Mouse (Mus musculus) stomach, embryonic 16.5 days (tissue): ENCODE measurements around the gene Pepd. TPM values are rescaled to one million over a fixed set of nuclear protein-coding genes. Genes with fewer than 3 reads are reported as not detected.

ENCODE experiments used
- ATAC-seq: fragments of 200-750 bp; cut with Nextera tagmentation; 2 replicates; pipeline ENCODE4 v1.8.0; 2017; ENCODE audit warnings: moderate number of reproducible peaks, moderate TSS enrichment; ENCODE audit not compliant: insufficient read depth, low FRiP score
- H3K27ac ChIP-seq: fragments of 300-500 bp; sonication (generic); 2 replicates; pipeline ENCODE4 v1.5.1; 2014; ENCODE audit warnings: low read length
- H3K27me3 ChIP-seq: fragments of 300-500 bp; sonication (generic); 2 replicates; pipeline ENCODE4 v1.6.1; 2014; ENCODE audit warnings: low read length, control low read depth, mixed read lengths; ENCODE audit not compliant: control insufficient read depth, insufficient read depth
- H3K36me3 ChIP-seq: fragments of 300-500 bp; sonication (generic); 2 replicates; pipeline ENCODE4 v1.6.1; 2014; ENCODE audit warnings: low read length; ENCODE audit not compliant: control insufficient read depth, insufficient read depth
- H3K4me1 ChIP-seq: fragments of 300-500 bp; sonication (generic); 2 replicates; pipeline ENCODE4 v1.6.1; 2014; ENCODE audit warnings: low read length, control low read depth, mixed read lengths; ENCODE audit not compliant: control insufficient read depth, insufficient read depth
- H3K4me2 ChIP-seq: fragments of 300-500 bp; sonication (generic); 2 replicates; pipeline ENCODE4 v1.6.1; 2014; ENCODE audit warnings: low read depth, low read length, mixed read lengths
- H3K4me3 ChIP-seq: fragments of 300-500 bp; sonication (generic); replicated peaks from 2 replicates; pipeline ENCODE4 v1.5.1; 2014; ENCODE audit warnings: mild to moderate bottlenecking, low read length
- H3K9ac ChIP-seq: fragments of 300-500 bp; sonication (generic); 2 replicates; pipeline ENCODE4 v1.6.1; 2014; ENCODE audit warnings: low read length
- H3K9me3 ChIP-seq: fragments of 300-500 bp; sonication (generic); replicated peaks from 2 replicates; pipeline ENCODE4 v1.6.1; 2016; ENCODE audit warnings: low read length, control low read depth; ENCODE audit not compliant: control insufficient read depth
- WGBS: fragments of 180-500 bp; shearing (Covaris S2); extraction: QIAGEN DNeasy Blood & Tissue Kit; methylation state at CpG from one replicate; pipeline ENCODE4 v1.1.7; 2014; 5-methylcytosine and 5-hydroxymethylcytosine counted together
- polyA plus RNA-seq: library from polyadenylated mRNA; unstranded; fragments of >200 nt; fragmentation: Nextera tagmentation; extraction: Ambion mirVana; gene quantifications from 2 replicates; pipeline ENCODE4 v1.2.1, GENCODE M21; 2015

Pepd gene
- polyA plus RNA-seq, 1 experiment from 2014 or later, result 66.9 TPM

DNA sequence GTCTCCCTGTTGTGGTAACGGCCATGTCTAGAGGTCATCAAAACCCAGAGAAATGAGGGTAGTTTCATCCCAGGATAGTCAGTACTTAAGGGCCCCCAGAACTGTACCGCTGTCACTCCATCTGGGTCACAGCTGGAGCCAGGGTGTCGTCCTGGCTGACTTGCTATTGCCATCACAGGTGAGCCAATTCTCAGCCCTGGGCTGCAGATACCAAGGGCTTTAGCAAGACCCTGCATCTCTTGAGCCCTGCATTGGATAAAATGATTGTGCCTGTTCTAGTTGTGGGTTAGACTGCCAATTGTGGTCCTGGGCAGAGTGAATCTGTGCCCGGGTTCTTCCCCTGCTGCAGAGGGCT, 114.1 kb downstream of the Pepd start:
- Histone ChIP-seq H3K4me3 (no peak overlapping the region), H3K27me3 (no peaks in the 10 kb centered on the region), H3K9ac (no peak overlapping the region), H3K36me3 (no peaks in the 10 kb centered on the region), H3K4me2 (no peak overlapping the region), H3K4me1 (peaks cover 2% of the 10 kb centered on the region; the same call in 1 of the 2 replicates), H3K27ac (no peak overlapping the region), H3K9me3 (no peaks in the 10 kb centered on the region)
- 78% methylated on average over 4 of the region's 4 CpGs for WGBS
- ATAC-seq, result no peak

DNA sequence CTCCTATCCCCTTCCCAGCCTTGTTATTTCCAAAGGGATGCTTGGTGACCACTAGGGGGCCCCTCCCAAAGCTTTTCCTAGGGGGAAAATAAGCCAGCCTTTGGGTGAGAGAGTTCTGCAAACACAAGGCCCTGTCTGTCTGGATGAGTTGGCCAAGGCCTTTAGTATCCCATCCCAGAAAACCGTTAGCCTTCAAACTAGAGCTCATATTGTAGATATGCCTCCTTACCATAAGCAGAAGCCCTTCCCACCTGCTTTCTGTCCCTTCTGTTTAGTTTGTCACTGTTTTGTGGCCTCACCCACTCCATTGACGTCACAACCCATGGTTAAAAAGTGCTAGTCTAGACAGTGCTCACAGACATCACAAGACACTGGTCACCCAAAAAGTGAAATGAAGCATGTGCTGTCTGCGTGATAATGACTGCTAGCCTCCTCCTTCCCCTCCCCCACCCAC, 114.7 kb downstream of the Pepd start:
- H3K36me3 ChIP-seq, result no peaks in the 10 kb centered on the region
- no peak overlapping the region for H3K4me2 ChIP-seq
- H3K27ac ChIP-seq, result no peak overlapping the region
- ATAC-seq, result no peak
- H3K4me3 ChIP-seq, result no peak overlapping the region
- no peak overlapping the region for H3K9ac ChIP-seq
- 72% methylated on average over 3 of the region's 3 CpGs for WGBS
- H3K4me1 ChIP-seq, result peaks cover 2% of the 10 kb centered on the region; the same call in 1 of the 2 replicates
- no peaks in the 10 kb centered on the region for H3K27me3 ChIP-seq
- no peaks in the 10 kb centered on the region for H3K9me3 ChIP-seq

- H3K9ac ChIP-seq, result 0 out of 2 replicates have a peak overlapping the region, but pooled peaks have one; percentile 19
- 57% methylated on average over 9 of the region's 9 CpGs for WGBS
- H3K27ac ChIP-seq, result no peak overlapping the region
- H3K4me3 ChIP-seq, result no peak overlapping the region
- no peaks in the 10 kb centered on the region for H3K36me3 ChIP-seq
- no peaks in the 10 kb centered on the region for H3K9me3 ChIP-seq
- peaks cover 2% of the 10 kb centered on the region; the same call in 1 of the 2 replicates for H3K4me1 ChIP-seq
- no peak for ATAC-seq
- H3K4me2 ChIP-seq, result no peak overlapping the region
- H3K27me3 ChIP-seq, result no peaks in the 10 kb centered on the region
Observed at GRCm38 (mm10) chr7:35027801-35028420, 115.7 kb downstream of the Pepd start.

GRCm38 (mm10) chr7:35028559-35028958, 116.4 kb downstream of the Pepd start:
- no peak overlapping the region for H3K4me3 ChIP-seq
- no peaks in the 10 kb centered on the region for H3K9me3 ChIP-seq
- H3K4me2 ChIP-seq, result no peak overlapping the region
- H3K4me1 ChIP-seq, result peaks cover 2% of the 10 kb centered on the region; the same call in 1 of the 2 replicates
- no peaks in the 10 kb centered on the region for H3K27me3 ChIP-seq
- WGBS, result 84% methylated on average over 16 of the region's 16 CpGs
- no peak for ATAC-seq
- no peak overlapping the region for H3K9ac ChIP-seq
- H3K36me3 ChIP-seq, result no peaks in the 10 kb centered on the region
- H3K27ac ChIP-seq, result peak overlapping the region; percentile 31

DNA sequence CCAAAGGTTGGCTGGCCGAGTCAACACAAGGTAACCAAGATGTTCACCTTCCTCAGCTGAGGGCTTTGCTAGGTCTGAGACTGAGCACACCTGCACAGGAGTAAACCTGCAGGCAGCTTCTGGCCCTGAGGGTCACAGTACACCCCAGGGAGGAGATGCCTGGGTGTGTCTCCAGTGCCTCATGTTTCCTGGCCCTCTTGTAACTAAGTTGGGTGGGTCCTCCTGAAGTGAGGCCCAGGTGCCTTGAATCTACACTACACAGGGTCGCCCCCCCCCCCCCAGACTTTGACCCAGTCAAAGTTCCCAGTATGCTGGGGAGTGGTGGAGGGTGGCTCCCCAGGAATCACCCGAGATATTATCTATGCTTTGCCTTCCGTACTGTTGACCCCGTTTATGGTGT, 117.0 kb downstream of the Pepd start:
- Histone ChIP-seq H3K27me3 (no peaks in the 10 kb centered on the region), H3K9ac (no peak overlapping the region), H3K27ac (no peak overlapping the region), H3K4me3 (no peak overlapping the region), H3K4me2 (no peak overlapping the region), H3K4me1 (peaks cover 2% of the 10 kb centered on the region; the same call in 1 of the 2 replicates), H3K9me3 (no peaks in the 10 kb centered on the region), H3K36me3 (no peaks in the 10 kb centered on the region)
- ATAC-seq, result peak; percentile 65
- 69% methylated on average over 5 of the region's 5 CpGs for WGBS

- ATAC-seq, result no peak
- 80% methylated on average over 3 of the region's 3 CpGs for WGBS
- no peaks in the 10 kb centered on the region for H3K9me3 ChIP-seq
- H3K9ac ChIP-seq, result no peak overlapping the region
- peaks cover 2% of the 10 kb centered on the region; the same call in 1 of the 2 replicates for H3K4me1 ChIP-seq
- no peaks in the 10 kb centered on the region for H3K36me3 ChIP-seq
- H3K27me3 ChIP-seq, result no peaks in the 10 kb centered on the region
- H3K4me2 ChIP-seq, result no peak overlapping the region
- H3K4me3 ChIP-seq, result no peak overlapping the region
- no peak overlapping the region for H3K27ac ChIP-seq
Observed at GRCm38 (mm10) chr7:35029648-35030047, 117.5 kb downstream of the Pepd start.

DNA sequence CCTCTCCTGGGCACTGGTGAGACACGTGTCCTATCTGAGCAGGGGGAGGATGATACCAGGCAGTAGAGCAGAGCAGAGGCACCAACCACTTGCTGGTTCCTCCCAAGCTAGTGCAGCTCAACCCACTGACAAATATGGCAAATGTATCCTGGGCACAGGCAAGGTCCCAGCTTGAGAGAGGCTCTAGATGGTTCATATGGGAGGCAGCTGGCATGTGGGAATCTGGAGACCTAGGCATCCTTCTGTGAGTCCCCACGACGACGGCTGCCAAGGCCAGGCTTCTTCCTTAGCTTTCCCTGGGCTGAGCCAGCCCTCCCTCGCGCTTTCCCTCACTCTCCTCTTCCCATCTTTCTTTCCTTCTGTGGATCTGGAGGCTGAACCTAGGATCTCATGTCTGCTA, 118.4 kb downstream of the Pepd start:
- H3K4me1 ChIP-seq, result peaks cover 9% of the 10 kb centered on the region
- H3K9me3 ChIP-seq, result no peaks in the 10 kb centered on the region
- no peak overlapping the region for H3K27ac ChIP-seq
- H3K9ac ChIP-seq, result no peak overlapping the region
- H3K27me3 ChIP-seq, result no peaks in the 10 kb centered on the region
- 81% methylated on average over 6 of the region's 6 CpGs for WGBS
- H3K4me2 ChIP-seq, result no peak overlapping the region
- no peaks in the 10 kb centered on the region for H3K36me3 ChIP-seq
- H3K4me3 ChIP-seq, result no peak overlapping the region
- ATAC-seq, result no peak

- ATAC-seq, result no peak
- H3K4me1 ChIP-seq, result peaks cover 21% of the 10 kb centered on the region
- H3K27me3 ChIP-seq, result no peaks in the 10 kb centered on the region
- 0 out of 2 replicates have a peak overlapping the region, but pooled peaks have one; percentile 28 for H3K9ac ChIP-seq
- no peak overlapping the region for H3K27ac ChIP-seq
- no peaks in the 10 kb centered on the region for H3K9me3 ChIP-seq
- no peak overlapping the region for H3K4me3 ChIP-seq
- no peak overlapping the region for H3K4me2 ChIP-seq
- H3K36me3 ChIP-seq, result no peaks in the 10 kb centered on the region
- 34% methylated on average over 6 of the region's 6 CpGs for WGBS
Observed at GRCm38 (mm10) chr7:35035141-35035553, 123.0 kb downstream of the Pepd start.

DNA sequence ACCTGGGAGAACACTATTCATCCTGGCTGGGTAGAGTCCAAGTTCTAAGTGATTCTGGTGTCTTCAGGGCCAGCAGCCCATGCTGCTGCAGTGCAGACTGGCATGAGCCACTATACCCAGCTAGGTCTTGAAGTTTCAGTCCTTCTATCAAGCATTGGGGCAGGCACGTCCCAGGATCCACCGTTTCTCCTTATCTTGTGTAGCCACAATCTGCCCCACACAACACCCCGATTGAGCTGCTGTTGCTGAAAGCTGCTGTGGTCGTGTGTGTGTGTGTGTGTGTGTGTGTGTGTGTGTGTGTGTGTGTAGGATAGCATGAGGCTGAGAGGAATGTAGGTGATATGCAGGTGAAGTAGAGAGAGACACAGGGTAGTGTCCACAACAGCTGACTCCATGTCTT, 123.4 kb downstream of the Pepd start:
- ATAC-seq, result no peak

More for the DNA sequence above, 123.4 kb downstream of the Pepd start:
- H3K9ac ChIP-seq, result 0 out of 2 replicates have a peak overlapping the region, but pooled peaks have one; percentile 28
- H3K4me1 ChIP-seq, result peaks cover 21% of the 10 kb centered on the region
- H3K27me3 ChIP-seq, result no peaks in the 10 kb centered on the region
- no peak overlapping the region for H3K4me2 ChIP-seq
- H3K27ac ChIP-seq, result no peak overlapping the region
- 76% methylated on average over 4 of the region's 4 CpGs for WGBS
- H3K36me3 ChIP-seq, result no peaks in the 10 kb centered on the region
- H3K4me3 ChIP-seq, result no peak overlapping the region
- no peaks in the 10 kb centered on the region for H3K9me3 ChIP-seq
